Mouse (Mus musculus) kidney, embryonic 14.5 days (tissue): ENCODE measurements at regions not wholly inside any gene's neighbourhood (a gene's known extent, or its start where the extent isn't known, plus 50 kb on each side); places are given as distances from the start of the nearest gene placed in this dataset.

Source experiments
- ATAC-seq: fragments of 200-750 bp; cut with Nextera tagmentation; 2 replicates; pipeline ENCODE4 v1.8.0; 2017; ENCODE audit warnings: moderate number of reproducible peaks, mild to moderate bottlenecking, moderate TSS enrichment, moderate library complexity; ENCODE audit not compliant: low FRiP score, low TSS enrichment
- H3K27ac ChIP-seq: fragments of 300-500 bp; sonication (generic); 2 replicates; pipeline ENCODE4 v1.5.1; 2014; ENCODE audit warnings: low read depth, mild to moderate bottlenecking, low read length, moderate library complexity, mixed read lengths
- H3K27me3 ChIP-seq: fragments of 300-500 bp; sonication (generic); 2 replicates; pipeline ENCODE4 v1.6.1; 2014; ENCODE audit warnings: mild to moderate bottlenecking, low read length; ENCODE audit not compliant: control insufficient read depth, insufficient read depth
- H3K36me3 ChIP-seq: fragments of 300-500 bp; sonication (generic); 2 replicates; pipeline ENCODE4 v1.6.1; 2014; ENCODE audit warnings: low read length, mixed read lengths; ENCODE audit not compliant: control insufficient read depth, insufficient read depth
- H3K4me1 ChIP-seq: fragments of 300-500 bp; sonication (generic); 2 replicates; pipeline ENCODE4 v1.6.1; 2014; ENCODE audit warnings: low read length, mixed read lengths; ENCODE audit not compliant: control insufficient read depth, insufficient read depth
- H3K4me2 ChIP-seq: fragments of 300-500 bp; sonication (generic); replicated peaks from 2 replicates; pipeline ENCODE4 v1.6.1; 2014; ENCODE audit warnings: low read depth, mild to moderate bottlenecking, low read length
- H3K4me3 ChIP-seq: fragments of 300-500 bp; sonication (generic); 2 replicates; pipeline ENCODE4 v1.5.1; 2014; ENCODE audit warnings: mild to moderate bottlenecking, low read length
- H3K9ac ChIP-seq: fragments of 300-500 bp; sonication (generic); 2 replicates; pipeline ENCODE4 v1.6.1; 2014; ENCODE audit warnings: low read depth, mild to moderate bottlenecking, low read length, moderate library complexity
- H3K9me3 ChIP-seq: fragments of 300-500 bp; sonication (generic); 2 replicates; pipeline ENCODE4 v1.6.1; 2016; ENCODE audit warnings: low read length; ENCODE audit not compliant: control insufficient read depth
- WGBS: fragments of 180-500 bp; shearing (Covaris S2); extraction: QIAGEN DNeasy Blood & Tissue Kit; methylation state at CpG from one replicate; pipeline ENCODE4 v1.1.7; 2014; 5-methylcytosine and 5-hydroxymethylcytosine counted together

GRCm38 (mm10) chr14:46491601-46492000 is 101.1 kb upstream of the Bmp4 start:
- Histone ChIP-seq H3K27ac (no peak overlapping the region), H3K4me1 (no peaks in the 10 kb centered on the region), H3K4me3 (no peak overlapping the region), H3K9me3 (no peaks in the 10 kb centered on the region), H3K9ac (no peak overlapping the region), H3K27me3 (no peaks in the 10 kb centered on the region), H3K4me2 (no peak overlapping the region), H3K36me3 (no peaks in the 10 kb centered on the region)
- ATAC-seq, result peak; percentile 69
- 7% methylated on average over 9 of the region's 9 CpGs for WGBS

- Histone ChIP-seq H3K4me2 (no peak overlapping the region), H3K9ac (no peak overlapping the region), H3K36me3 (no peaks in the 10 kb centered on the region), H3K4me1 (no peaks in the 10 kb centered on the region), H3K27ac (no peak overlapping the region), H3K4me3 (no peak overlapping the region), H3K9me3 (no peaks in the 10 kb centered on the region), H3K27me3 (no peaks in the 10 kb centered on the region)
- ATAC-seq, result peak; percentile 35; the same call in 1 of the 2 replicates
- 39% methylated on average over 2 of the region's 2 CpGs for WGBS
Observed at GRCm38 (mm10) chr14:46491182-46491581, 100.7 kb upstream of the Bmp4 start.

GRCm38 (mm10) chr14:46487551-46487950 is 97.1 kb upstream of the Bmp4 start:
- Histone ChIP-seq H3K27ac (no peak overlapping the region), H3K4me2 (no peak overlapping the region), H3K9me3 (no peaks in the 10 kb centered on the region; the same call in 1 of the 2 replicates), H3K4me1 (no peaks in the 10 kb centered on the region), H3K9ac (no peak overlapping the region), H3K27me3 (no peaks in the 10 kb centered on the region), H3K4me3 (no peak overlapping the region), H3K36me3 (no peaks in the 10 kb centered on the region)
- 79% methylated on average over 1 of the region's 1 CpGs for WGBS
- no peak for ATAC-seq

GRCm38 (mm10) chr14:46480396-46480795 is 89.9 kb upstream of the Bmp4 start:
- no peak for ATAC-seq
- Histone ChIP-seq H3K27ac (no peak overlapping the region), H3K27me3 (no peaks in the 10 kb centered on the region), H3K9me3 (no peaks in the 10 kb centered on the region), H3K4me2 (no peak overlapping the region), H3K4me3 (no peak overlapping the region), H3K9ac (no peak overlapping the region), H3K36me3 (no peaks in the 10 kb centered on the region), H3K4me1 (no peaks in the 10 kb centered on the region)
- 84% methylated on average over 7 of the region's 7 CpGs for WGBS

- H3K27ac ChIP-seq, result no peak overlapping the region
- 85% methylated on average over 1 of the region's 1 CpGs for WGBS
- no peak overlapping the region for H3K9ac ChIP-seq
- no peak overlapping the region for H3K4me3 ChIP-seq
- no peaks in the 10 kb centered on the region for H3K4me1 ChIP-seq
- H3K36me3 ChIP-seq, result no peaks in the 10 kb centered on the region
- no peaks in the 10 kb centered on the region for H3K27me3 ChIP-seq
- no peak for ATAC-seq
- H3K9me3 ChIP-seq, result no peaks in the 10 kb centered on the region
- H3K4me2 ChIP-seq, result no peak overlapping the region
Observed at GRCm38 (mm10) chr14:46475945-46476344, 85.5 kb upstream of the Bmp4 start.

- Histone ChIP-seq H3K36me3 (no peaks in the 10 kb centered on the region), H3K9me3 (no peaks in the 10 kb centered on the region), H3K27ac (no peak overlapping the region), H3K9ac (no peak overlapping the region), H3K4me1 (no peaks in the 10 kb centered on the region), H3K27me3 (no peaks in the 10 kb centered on the region), H3K4me3 (no peak overlapping the region), H3K4me2 (no peak overlapping the region)
- ATAC-seq, result no peak
Observed at GRCm38 (mm10) chr14:46462967-46463366, 72.5 kb upstream of the Bmp4 start.

GRCm38 (mm10) chr14:46461960-46462359 is 71.5 kb upstream of the Bmp4 start:
- ATAC-seq, result no peak
- Histone ChIP-seq H3K4me3 (no peak overlapping the region), H3K36me3 (no peaks in the 10 kb centered on the region), H3K4me1 (no peaks in the 10 kb centered on the region), H3K9ac (no peak overlapping the region), H3K27me3 (no peaks in the 10 kb centered on the region), H3K4me2 (no peak overlapping the region), H3K27ac (no peak overlapping the region), H3K9me3 (no peaks in the 10 kb centered on the region)
- WGBS, result 89% methylated on average over 4 of the region's 4 CpGs

- Histone ChIP-seq H3K27ac (no peak overlapping the region), H3K4me3 (no peak overlapping the region), H3K9ac (no peak overlapping the region), H3K9me3 (no peaks in the 10 kb centered on the region), H3K36me3 (no peaks in the 10 kb centered on the region), H3K4me2 (no peak overlapping the region), H3K27me3 (no peaks in the 10 kb centered on the region), H3K4me1 (no peaks in the 10 kb centered on the region)
- WGBS, result 79% methylated on average over 6 of the region's 6 CpGs
- ATAC-seq, result no peak
Observed at GRCm38 (mm10) chr14:46454500-46454899, 64.0 kb upstream of the Bmp4 start.

GRCm38 (mm10) chr14:46441696-46442095 is 51.2 kb upstream of the Bmp4 start:
- H3K4me3 ChIP-seq, result no peak overlapping the region
- H3K9ac ChIP-seq, result no peak overlapping the region
- no peaks in the 10 kb centered on the region for H3K27me3 ChIP-seq
- no peak for ATAC-seq
- no peaks in the 10 kb centered on the region for H3K36me3 ChIP-seq
- H3K4me2 ChIP-seq, result no peak overlapping the region
- H3K9me3 ChIP-seq, result no peaks in the 10 kb centered on the region
- 87% methylated on average over 6 of the region's 6 CpGs for WGBS
- H3K4me1 ChIP-seq, result peaks cover 4% of the 10 kb centered on the region
- H3K27ac ChIP-seq, result no peak overlapping the region
